Mouse (Mus musculus): ENCODE measurements around the gene Tbcel.
A peak's percentile ranks its signal among the peaks of the same experiment; 100 is the strongest.

The Tbcel gene

GRCm38 (mm10) chr9:42486913-42487312, 20.7 kb downstream of the Tbcel start:
- DNase-seq (ENCODE audit: low spot score in 2 of 2): no peak

- DNase-seq (ENCODE audit: low spot score in 2 of 2): no peak
Observed at GRCm38 (mm10) chr9:42484667-42485066, 22.9 kb downstream of the Tbcel start.

DNA sequence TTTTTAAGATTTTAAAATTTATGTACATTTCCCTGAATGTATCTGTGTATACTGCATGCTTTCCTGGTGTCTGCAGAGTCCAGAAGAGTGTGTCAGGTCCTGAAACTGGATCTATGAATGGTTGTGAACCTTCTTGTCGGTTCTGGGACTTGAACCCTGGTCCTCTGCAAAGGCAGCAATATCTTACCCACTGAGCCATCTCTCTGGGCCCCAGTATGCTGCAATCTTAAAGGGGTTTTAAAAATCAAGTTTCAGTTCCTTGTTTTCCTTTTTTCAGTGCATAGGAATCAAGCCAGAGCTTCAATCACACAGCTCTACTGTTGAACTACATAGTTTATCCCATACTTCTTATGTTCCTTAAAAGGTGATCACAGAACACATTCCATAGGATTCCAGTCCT, 24.7 kb downstream of the Tbcel start:
- no peak for DNase-seq (ENCODE audit: low spot score in 2 of 2)

DNA sequence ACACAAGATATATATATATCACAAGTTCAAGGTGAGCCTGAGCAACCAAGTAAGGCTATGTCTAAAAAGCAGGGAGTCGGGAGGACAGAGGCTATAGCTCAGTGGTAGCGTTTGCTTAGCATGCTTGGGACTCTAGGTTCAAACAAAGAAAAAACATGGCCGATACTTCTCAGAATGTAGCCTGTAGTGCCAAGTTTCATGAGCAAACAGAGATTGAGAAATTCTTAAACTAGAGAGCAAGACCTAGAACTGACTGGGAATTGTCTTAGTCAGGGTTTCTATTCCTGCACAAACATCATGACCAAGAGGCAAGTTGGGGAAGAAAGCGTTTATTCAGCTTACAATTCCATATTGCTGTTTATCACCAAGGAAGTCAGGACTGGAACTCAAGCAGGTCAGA, 31.4 kb downstream of the Tbcel start:
- no peak for DNase-seq (ENCODE audit: low spot score in 2 of 2)

GRCm38 (mm10) chr9:42474244-42474643, 33.4 kb downstream of the Tbcel start:
- no peak for DNase-seq (ENCODE audit: low spot score in 2 of 2)

GRCm38 (mm10) chr9:42471921-42472747, 35.5 kb downstream of the Tbcel start:
- DNase-seq (ENCODE audit: low spot score in 2 of 2): peak; percentile 84 to 90

- peak; percentile 39 to 57 for DNase-seq (ENCODE audit: low spot score in 2 of 2)
Observed at GRCm38 (mm10) chr9:42471214-42471613, 36.4 kb downstream of the Tbcel start.

DNA sequence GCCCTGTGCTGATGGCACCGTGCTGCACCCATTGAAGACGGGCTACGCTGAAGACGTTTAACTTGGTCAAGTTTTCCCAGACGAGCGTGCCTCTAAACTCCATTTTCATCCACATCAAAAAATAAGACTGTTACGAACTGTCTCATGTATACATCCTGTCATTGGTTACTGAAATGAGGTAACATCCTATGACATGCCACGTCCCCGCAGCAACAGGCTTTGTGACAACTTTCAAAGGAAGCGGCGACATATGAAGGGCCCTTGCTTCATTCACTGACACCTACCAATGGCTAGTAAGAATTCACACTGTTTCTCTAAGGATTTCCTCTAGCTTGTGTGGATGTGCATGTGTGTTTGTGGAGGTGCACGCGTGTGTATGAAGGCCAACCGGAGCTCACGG, 38.3 kb downstream of the Tbcel start:
- no peak for DNase-seq (ENCODE audit: low spot score in 2 of 2)

- no peak for DNase-seq (ENCODE audit: low spot score in 2 of 2)
Observed at GRCm38 (mm10) chr9:42468360-42468759, 39.2 kb downstream of the Tbcel start.

DNA sequence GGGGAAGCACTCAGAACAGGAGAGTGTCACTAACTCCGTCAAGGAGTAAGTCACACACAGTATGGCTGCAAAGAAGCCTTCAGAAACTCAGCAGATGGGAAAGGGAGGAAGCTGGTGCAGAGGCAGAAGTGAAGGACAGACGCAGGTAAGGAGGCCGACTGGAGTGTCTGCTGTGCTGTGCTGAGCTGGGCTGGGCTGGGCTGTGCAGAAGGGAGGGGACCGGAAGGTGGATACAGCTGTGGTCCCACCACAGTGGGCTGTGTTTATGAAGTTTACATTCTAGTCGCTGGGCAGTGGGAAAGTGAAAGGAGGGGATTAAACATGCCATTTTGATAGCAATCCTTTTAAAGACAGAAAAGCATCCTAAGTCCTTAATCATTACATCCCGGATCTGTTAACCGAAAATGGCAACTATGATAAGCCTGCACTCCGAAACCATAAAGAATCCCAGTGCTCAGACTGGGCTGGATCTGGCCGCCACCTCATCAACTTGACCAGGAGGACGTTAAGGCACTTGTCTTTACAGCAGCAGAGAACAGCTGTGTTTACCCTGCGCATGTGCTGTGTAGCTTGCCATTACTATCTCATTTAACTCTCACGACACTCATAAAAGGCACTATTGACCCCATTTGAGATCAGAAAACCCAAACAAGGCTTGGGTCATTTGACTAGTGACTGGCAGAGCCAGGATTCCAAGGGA, 40.3 kb downstream of the Tbcel start:
- DNase-seq (ENCODE audit: low spot score in 2 of 2): no peak

GRCm38 (mm10) chr9:42465661-42466091, 41.9 kb downstream of the Tbcel start:
- DNase-seq (ENCODE audit: low spot score in 2 of 2): peak; percentile 36 to 37

DNA sequence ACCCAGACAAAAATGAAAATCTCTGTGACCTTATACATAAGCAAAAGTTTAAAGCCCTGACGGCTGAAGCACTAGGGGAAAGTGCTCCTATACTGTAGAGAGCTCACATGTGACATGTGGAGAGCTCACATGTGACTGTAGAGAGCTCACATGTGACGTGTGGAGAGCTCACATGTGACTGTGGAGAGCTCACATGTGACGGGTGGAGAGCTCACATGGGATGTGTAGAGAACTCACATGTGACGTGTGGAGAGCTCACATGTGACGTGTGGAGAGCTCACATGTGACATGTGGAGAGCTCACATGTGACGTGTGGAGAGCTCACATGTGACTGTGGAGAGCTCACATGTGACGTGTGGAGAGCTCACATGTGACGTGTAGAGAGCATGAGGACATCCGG, 43.4 kb downstream of the Tbcel start:
- DNase-seq (ENCODE audit: low spot score in 2 of 2): no peak

DNA sequence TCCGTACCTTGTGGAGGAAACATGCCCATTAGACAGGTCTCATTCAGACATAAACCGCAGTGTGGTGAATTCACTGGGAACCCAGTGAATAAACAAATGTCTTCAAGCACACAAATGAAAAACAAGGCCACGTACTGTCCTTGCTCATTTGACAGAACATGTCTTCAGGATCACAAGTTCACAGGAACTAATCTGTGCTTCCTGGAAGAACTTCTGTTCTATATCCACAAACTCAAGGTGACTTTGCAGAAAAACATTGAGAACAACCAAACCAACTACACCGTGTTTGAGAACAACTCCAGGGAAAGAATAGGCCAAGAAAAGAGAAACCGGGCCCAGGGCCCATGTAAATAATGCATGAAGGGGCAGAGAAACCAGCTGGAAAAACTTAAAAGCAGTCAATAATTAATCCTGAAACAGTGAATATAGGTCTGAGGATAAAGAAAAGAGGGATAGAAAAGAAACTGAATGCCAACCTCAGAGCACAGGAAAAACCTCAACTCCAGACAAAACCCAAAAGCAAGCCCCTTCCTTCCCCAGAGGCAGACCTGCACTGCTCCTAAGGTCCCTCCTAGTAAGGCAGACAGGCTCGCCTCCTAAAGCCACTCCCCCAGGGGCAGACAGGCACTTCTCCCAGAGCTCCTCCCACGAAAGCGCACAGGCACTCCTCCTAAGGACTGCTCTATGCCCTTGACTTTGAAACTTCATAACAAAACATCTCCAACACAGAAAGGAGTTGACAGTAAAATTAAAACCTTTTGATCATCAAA, 44.2 kb downstream of the Tbcel start:
- DNase-seq (ENCODE audit: low spot score in 2 of 2): peak; percentile 63 to 73

DNA sequence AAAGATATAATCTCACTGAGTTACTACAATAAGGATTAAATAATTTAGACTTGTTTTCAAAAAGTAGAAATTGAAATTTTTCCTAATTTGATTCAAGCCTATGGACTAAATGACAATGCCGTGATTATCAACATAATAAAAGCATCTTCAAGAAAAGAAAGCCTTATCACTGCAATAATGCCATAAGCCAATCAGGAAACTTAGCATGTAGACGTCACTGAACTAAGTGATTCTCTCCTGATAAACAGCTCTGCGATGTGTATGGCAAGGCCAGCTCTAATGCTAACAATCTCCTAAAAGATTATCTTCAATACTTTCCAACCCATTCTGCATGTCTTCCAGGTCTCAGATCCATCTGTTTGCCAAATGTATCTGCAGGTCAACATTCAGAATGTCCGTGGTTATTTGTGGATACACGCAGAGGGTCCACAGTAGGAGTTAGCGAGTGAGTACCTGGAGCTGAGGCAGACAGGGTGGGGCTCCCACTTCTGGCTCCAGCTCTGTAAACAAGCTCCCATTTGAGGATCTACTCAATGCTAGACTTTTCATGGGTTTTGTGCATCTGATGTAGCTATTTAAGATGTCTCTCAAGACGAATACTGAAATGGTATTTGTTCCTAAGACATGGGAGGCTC, 44.9 kb downstream of the Tbcel start:
- DNase-seq (ENCODE audit: low spot score in 2 of 2): no peak

GRCm38 (mm10) chr9:42461390-42462108, 46.1 kb downstream of the Tbcel start:
- peak; percentile 13 to 38 for DNase-seq (ENCODE audit: low spot score in 2 of 2)

DNA sequence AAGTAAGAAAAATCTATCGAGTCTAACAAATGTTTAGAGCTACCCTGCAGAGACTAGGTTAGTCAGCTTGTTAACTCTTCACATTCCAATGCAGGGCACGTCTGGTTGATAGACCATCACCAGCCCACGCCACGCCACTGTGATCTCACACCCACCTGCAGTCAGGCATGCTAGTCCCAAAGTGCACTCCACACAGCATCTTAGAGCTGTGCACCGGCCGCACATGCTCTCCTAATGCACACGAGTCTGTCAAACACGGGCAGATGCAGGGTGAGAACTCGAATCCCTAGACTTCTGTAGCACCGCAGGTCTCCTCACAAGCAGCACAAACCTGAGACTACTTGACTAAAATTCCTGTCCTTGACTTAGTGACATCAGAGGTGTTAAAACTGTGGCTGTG, 47.3 kb downstream of the Tbcel start:
- DNase-seq (ENCODE audit: low spot score in 2 of 2): no peak

- no peak for DNase-seq (ENCODE audit: low spot score in 2 of 2)
Observed at GRCm38 (mm10) chr9:42459736-42460135, 47.9 kb downstream of the Tbcel start.

DNA sequence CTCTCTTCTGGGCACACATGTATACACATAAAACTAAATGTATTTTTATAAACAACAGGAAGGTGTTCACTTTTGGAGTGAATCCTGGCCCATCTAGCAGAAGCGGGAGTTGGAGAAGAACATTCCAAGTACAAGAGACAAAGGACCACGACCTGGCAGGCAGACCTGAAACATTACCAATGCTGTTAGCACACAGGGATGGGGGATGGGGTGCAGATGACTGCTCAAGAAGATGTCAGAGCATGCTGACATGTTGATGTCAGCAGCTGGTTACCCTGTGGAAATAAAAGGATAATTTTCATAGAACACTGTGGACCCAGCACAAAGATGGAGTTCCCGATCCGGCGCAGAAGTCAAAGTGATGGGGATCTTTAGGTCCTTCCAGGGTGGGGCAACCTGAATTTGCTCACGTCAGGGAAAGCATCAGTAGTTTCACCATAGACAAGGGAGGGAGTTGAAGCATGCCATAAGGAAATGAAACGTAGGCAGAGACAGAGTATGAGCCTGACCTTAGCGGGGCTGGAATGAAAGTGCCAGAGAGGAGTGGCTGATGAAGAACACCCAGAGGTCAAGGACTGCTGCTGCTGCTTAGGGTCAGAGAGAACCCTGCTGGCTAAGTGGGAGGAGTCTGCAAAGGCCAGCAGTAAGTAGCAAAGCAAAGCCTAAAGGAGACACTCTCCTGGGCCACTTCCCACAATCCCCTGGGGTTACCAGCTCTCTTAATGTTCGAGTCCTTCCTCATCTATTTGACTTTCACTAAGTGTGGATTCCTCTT, 48.7 kb downstream of the Tbcel start:
- DNase-seq (ENCODE audit: low spot score in 2 of 2): no peak

DNA sequence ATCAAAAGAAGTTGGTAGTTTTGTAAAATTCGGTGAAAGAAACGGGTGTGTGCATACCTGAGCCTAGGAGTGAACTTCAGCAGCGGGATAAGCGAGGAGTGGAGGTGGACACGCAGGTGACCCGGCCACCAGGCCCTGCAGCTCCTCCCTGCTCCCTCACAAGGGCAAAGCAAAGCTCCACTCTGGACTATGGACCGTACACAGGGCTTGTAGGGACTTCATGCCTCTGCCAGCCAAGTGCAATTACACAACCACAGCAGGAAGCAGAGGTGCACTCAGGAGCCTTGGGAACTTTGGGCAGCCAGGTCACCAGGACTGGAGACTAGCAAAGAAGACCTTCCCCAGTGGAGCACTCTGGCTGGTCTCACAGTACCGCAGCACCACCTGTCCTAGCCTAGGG, 50.1 kb downstream of the Tbcel start:
- no peak for DNase-seq (ENCODE audit: low spot score in 2 of 2)

- DNase-seq (ENCODE audit: low spot score in 2 of 2): no peak
Observed at GRCm38 (mm10) chr9:42454364-42454763, 53.2 kb downstream of the Tbcel start.
